Comparison of ENCODE assay signal across 8 mouse cellular contexts in the genomic region with DNA sequence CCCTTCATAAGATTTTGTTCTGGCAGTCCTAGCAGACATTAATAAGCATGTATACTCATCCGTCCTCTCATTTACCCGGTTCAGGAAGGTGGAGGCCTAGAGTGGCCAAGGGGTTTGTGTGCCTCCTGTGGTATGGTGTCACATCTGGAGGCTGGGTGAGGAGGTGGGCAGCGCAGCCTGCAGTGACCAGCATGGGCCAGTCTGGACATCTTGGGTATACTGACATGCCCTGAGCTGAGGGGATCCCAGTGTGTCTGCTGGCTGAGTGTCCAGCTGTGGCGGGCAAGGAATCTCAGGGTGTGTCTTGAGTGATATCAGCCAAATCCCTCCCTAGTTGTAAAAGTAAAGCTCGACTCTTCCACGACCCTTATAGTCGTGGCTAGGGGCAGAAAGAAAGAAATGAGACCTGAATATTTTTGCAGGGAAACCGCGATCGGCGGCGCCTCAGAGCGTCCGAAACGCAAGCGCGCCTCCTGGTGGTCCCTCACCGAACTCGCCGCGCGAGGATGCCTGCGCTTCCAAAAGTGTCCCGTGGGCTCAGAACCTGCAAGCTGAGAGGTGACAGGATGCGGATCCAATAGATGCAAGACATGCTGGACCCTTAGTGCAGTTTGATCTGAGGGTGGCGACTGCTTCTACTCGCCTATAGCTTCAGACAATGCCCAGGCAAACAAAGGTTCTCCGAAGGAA. TPM values are rescaled to one million over a fixed set of nuclear protein-coding genes. Genes with fewer than 3 reads are reported as not detected.
DNase-seq lines count a peak whose midpoint lies in the region; ATAC-seq and TF ChIP-seq lines count a peak whose summit lies in the region.

No protein-coding gene starts in this region.

- no peaks in the 10 kb centered on the region for H3K9me3 ChIP-seq in hindbrain, embryonic 11.5 days (ENCODE audit: control insufficient read depth, low read length)
- H3K9me3 ChIP-seq in limb, embryonic 11.5 days (ENCODE audit: control insufficient read depth, low read length) = no peaks in the 10 kb centered on the region
- H3K9me3 ChIP-seq in midbrain, embryonic 10.5 days (replicated peaks) = no peaks in the 10 kb centered on the region

- WGBS in hindbrain, embryonic 11.5 days = 11% methylated on average over 28 of the region's 28 CpGs
- WGBS in limb, embryonic 11.5 days = 11% methylated on average over 28 of the region's 28 CpGs
- 11% methylated on average over 28 of the region's 28 CpGs for WGBS in midbrain, embryonic 10.5 days
- 15% methylated on average over 28 of the region's 28 CpGs for WGBS in spleen, adult 2 months

- H3K4me2 ChIP-seq in hindbrain, embryonic 11.5 days (replicated peaks; ENCODE audit: low read depth, low read length) = peak overlapping the region; percentile 25
- peak overlapping the region; percentile 22; the same call in 1 of the 2 replicates for H3K4me2 ChIP-seq in limb, embryonic 11.5 days (ENCODE audit: low read depth, severe bottlenecking)

- H3K27me3 ChIP-seq in hindbrain, embryonic 11.5 days (ENCODE audit: control insufficient read depth, insufficient read depth, low read length) = no peaks in the 10 kb centered on the region
- H3K27me3 ChIP-seq in limb, embryonic 11.5 days (ENCODE audit: control insufficient read depth, insufficient read depth, low read length) = no peaks in the 10 kb centered on the region
- H3K27me3 ChIP-seq in midbrain, embryonic 10.5 days (ENCODE audit: low read depth, poor library complexity, severe bottlenecking) = no peaks in the 10 kb centered on the region; the same call in 1 of the 2 replicates
- H3K27me3 ChIP-seq in spleen, adult 2 months (ENCODE audit: control insufficient read depth, insufficient read depth, low read length) = no peaks in the 10 kb centered on the region

- TF ChIP-seq POLR2A in brain, embryonic 14.5 days (IDR thresholded peaks at IDR 0.05; ENCODE audit: borderline replicate concordance, extremely low read depth, insufficient read depth, insufficient read length, poor library complexity, severe bottlenecking) = no peak
- TF ChIP-seq POLR2A in spleen, adult 2 months (IDR thresholded peaks at IDR 0.05; ENCODE audit: low read depth, low read length) = no peak

- peak; percentile 94 for TF ChIP-seq CTCF in brain, embryonic 14.5 days (IDR thresholded peaks at IDR 0.05; ENCODE audit: borderline replicate concordance, extremely low read depth, insufficient read depth, insufficient read length)
- peak; percentile 88 for TF ChIP-seq CTCF in spleen, adult 2 months (IDR thresholded peaks at IDR 0.05; ENCODE audit: extremely low read depth, insufficient read depth, insufficient read length, insufficient replicate concordance)

- no peak overlapping the region for H3K4me3 ChIP-seq in hindbrain, embryonic 11.5 days (ENCODE audit: low read depth, low read length)
- H3K4me3 ChIP-seq in limb, embryonic 11.5 days (ENCODE audit: low read depth, low read length) = no peak overlapping the region
- H3K4me3 ChIP-seq in midbrain, embryonic 10.5 days = peak overlapping the region; percentile 38
- no peak overlapping the region for H3K4me3 ChIP-seq in spleen, adult 2 months (ENCODE audit: extremely low read depth, insufficient read depth, insufficient read length)

- no peak overlapping the region for H3K27ac ChIP-seq in hindbrain, embryonic 11.5 days (ENCODE audit: low read depth, low read length)
- no peak overlapping the region for H3K27ac ChIP-seq in limb, embryonic 11.5 days (replicated peaks; ENCODE audit: low read depth, low read length)
- H3K27ac ChIP-seq in midbrain, embryonic 10.5 days (replicated peaks) = no peak overlapping the region; the same call in 1 of the 2 replicates
- H3K27ac ChIP-seq in spleen, adult 2 months (ENCODE audit: insufficient read depth, low read length) = no peak overlapping the region

- peak; percentile 80 for ATAC-seq in erythroblast, adult 5-6 weeks (replicated peaks; ENCODE audit: low FRiP score, poor library complexity, severe bottlenecking)
- ATAC-seq in hindbrain, embryonic 11.5 days (ENCODE audit: low FRiP score) = peak; percentile 66; the same call in 1 of the 2 replicates
- peak; percentile 60; the same call in 1 of the 2 replicates for ATAC-seq in limb, embryonic 11.5 days (ENCODE audit: insufficient number of reproducible peaks, low FRiP score, low TSS enrichment, low read depth)

- DNase-seq in left cerebral cortex, adult 18-20 months (ENCODE audit: low spot score in 2 of 2) = peak; percentile 70 to 75
- no peak for DNase-seq in left cerebral cortex, adult 11 months (ENCODE audit: low spot score)
- peak; percentile 74 for DNase-seq in brain, embryonic 14.5 days (ENCODE audit: low read depth)
- peak; percentile 90 for DNase-seq in hindbrain, embryonic 11.5 days (ENCODE audit: low spot score)
- peak; percentile 84 for DNase-seq in limb, embryonic 11.5 days (ENCODE audit: low spot score)
- DNase-seq in midbrain, embryonic 10.5 days (ENCODE audit: low spot score) = peak; percentile 79
- DNase-seq in spleen, adult 2 months (ENCODE audit: low read depth in 1 of 2, low spot score in 2 of 2) = peak in 1 of 2 experiments; percentile 45

- H3K4me1 ChIP-seq in hindbrain, embryonic 11.5 days (replicated peaks; ENCODE audit: control insufficient read depth, insufficient read depth, low read length) = 0 out of 2 replicates have a peak, but pooled peaks cover 2% of the 10 kb centered on the region
- H3K4me1 ChIP-seq in limb, embryonic 11.5 days (ENCODE audit: control insufficient read depth, insufficient read depth, low read length) = 0 out of 2 replicates have a peak, but pooled peaks cover 3% of the 10 kb centered on the region
- H3K4me1 ChIP-seq in midbrain, embryonic 10.5 days = peaks cover 12% of the 10 kb centered on the region
- no peaks in the 10 kb centered on the region for H3K4me1 ChIP-seq in spleen, adult 2 months (ENCODE audit: control insufficient read depth, insufficient read depth, insufficient read length)

- no peaks in the 10 kb centered on the region for H3K36me3 ChIP-seq in hindbrain, embryonic 11.5 days (ENCODE audit: control insufficient read depth, insufficient read depth, low read length)
- no peaks in the 10 kb centered on the region for H3K36me3 ChIP-seq in limb, embryonic 11.5 days (ENCODE audit: control insufficient read depth, insufficient read depth, low read length)
- H3K36me3 ChIP-seq in midbrain, embryonic 10.5 days = peaks cover 29% of the 10 kb centered on the region
- H3K36me3 ChIP-seq in spleen, adult 2 months (ENCODE audit: control insufficient read depth, insufficient read depth, low read length) = no peaks in the 10 kb centered on the region

- no peak overlapping the region for H3K9ac ChIP-seq in hindbrain, embryonic 11.5 days (ENCODE audit: low read depth, low read length)
- H3K9ac ChIP-seq in limb, embryonic 11.5 days (ENCODE audit: low read length) = no peak overlapping the region

RNA-seq across cellular contexts. Expression of a gene that starts 8.0 kb away (rescaled TPM):
- total RNA-seq in left cerebral cortex, adult 18-20 months (2021) = 10 to 100 TPM; 27.0 to 27.2 TPM
- polyA plus RNA-seq in brain, embryonic 14.5 days (2012; rRNA removed) = 40.7 and 42.2 TPM in 2 replicates
- total RNA-seq in erythroblast, adult 5-6 weeks (2015; ENCODE audit: low replicate concordance) = 1.2 and 7.5 TPM in 2 replicates
- total RNA-seq in erythroblast, adult 5-6 weeks (2017; ENCODE audit: low replicate concordance) = 8.3 and 16.6 TPM in 2 replicates
- 27.3 and 28.9 TPM in 2 replicates for polyA plus RNA-seq in hindbrain, embryonic 11.5 days (2014; fragmentation: Nextera tagmentation; extraction: Ambion mirVana)
- polyA plus RNA-seq in limb, embryonic 11.5 days (2014; fragmentation: Nextera tagmentation; extraction: Ambion mirVana) = 22.6 and 23.3 TPM in 2 replicates
- polyA plus RNA-seq in midbrain, embryonic 10.5 days (2016; fragmentation: Nextera tagmentation; extraction: Ambion mirVana) = 30.7 and 34.4 TPM in 2 replicates
- 8.4 and 9.3 TPM in 2 replicates for polyA plus RNA-seq in spleen, adult 2 months (2012; rRNA removed)

RNA-seq across cellular contexts. Expression of a gene that starts 10.5 kb away (rescaled TPM):
- not detected for total RNA-seq in left cerebral cortex, adult 18-20 months (2021)
- 24.6 and 28.4 TPM in 2 replicates for polyA plus RNA-seq in brain, embryonic 14.5 days (2012; rRNA removed)
- total RNA-seq in erythroblast, adult 5-6 weeks (2015; ENCODE audit: low replicate concordance) = not detected in 2 replicates
- not detected in 2 replicates for total RNA-seq in erythroblast, adult 5-6 weeks (2017; ENCODE audit: low replicate concordance)
- 60.2 and 68.2 TPM in 2 replicates for polyA plus RNA-seq in hindbrain, embryonic 11.5 days (2014; fragmentation: Nextera tagmentation; extraction: Ambion mirVana)
- polyA plus RNA-seq in limb, embryonic 11.5 days (2014; fragmentation: Nextera tagmentation; extraction: Ambion mirVana) = 0.47 and 0.52 TPM in 2 replicates
- 96.3 and 110 TPM in 2 replicates for polyA plus RNA-seq in midbrain, embryonic 10.5 days (2016; fragmentation: Nextera tagmentation; extraction: Ambion mirVana)
- not detected in 2 replicates for polyA plus RNA-seq in spleen, adult 2 months (2012; rRNA removed)

RNA-seq across cellular contexts. Expression of a gene that starts 32.9 kb away (rescaled TPM):
- total RNA-seq in left cerebral cortex, adult 18-20 months (2021) = 10 to 100 TPM; 42.9 to 57.5 TPM
- 46.2 and 55.4 TPM in 2 replicates for polyA plus RNA-seq in brain, embryonic 14.5 days (2012; rRNA removed)
- total RNA-seq in erythroblast, adult 5-6 weeks (2015; ENCODE audit: low replicate concordance) = 1.2 and 1.5 TPM in 2 replicates
- 0.51 and 2.0 TPM in 2 replicates for total RNA-seq in erythroblast, adult 5-6 weeks (2017; ENCODE audit: low replicate concordance)
- 185 and 200 TPM in 2 replicates for polyA plus RNA-seq in hindbrain, embryonic 11.5 days (2014; fragmentation: Nextera tagmentation; extraction: Ambion mirVana)
- polyA plus RNA-seq in limb, embryonic 11.5 days (2014; fragmentation: Nextera tagmentation; extraction: Ambion mirVana) = 166 and 200 TPM in 2 replicates
- 238 and 258 TPM in 2 replicates for polyA plus RNA-seq in midbrain, embryonic 10.5 days (2016; fragmentation: Nextera tagmentation; extraction: Ambion mirVana)
- polyA plus RNA-seq in spleen, adult 2 months (2012; rRNA removed) = 34.9 and 35.0 TPM in 2 replicates

RNA-seq across cellular contexts. Expression of a gene that starts 59.7 kb away (rescaled TPM):
- total RNA-seq in left cerebral cortex, adult 18-20 months (2021) = not detected
- polyA plus RNA-seq in brain, embryonic 14.5 days (2012; rRNA removed) = not detected in 2 replicates
- total RNA-seq in erythroblast, adult 5-6 weeks (2015; ENCODE audit: low replicate concordance) = 1.7 TPM in 1 of 2 replicates, not detected in the other
- not detected in 2 replicates for total RNA-seq in erythroblast, adult 5-6 weeks (2017; ENCODE audit: low replicate concordance)
- 0.04 TPM in 1 of 2 replicates, not detected in the other for polyA plus RNA-seq in hindbrain, embryonic 11.5 days (2014; fragmentation: Nextera tagmentation; extraction: Ambion mirVana)
- polyA plus RNA-seq in limb, embryonic 11.5 days (2014; fragmentation: Nextera tagmentation; extraction: Ambion mirVana) = 0.17 and 0.78 TPM in 2 replicates
- polyA plus RNA-seq in midbrain, embryonic 10.5 days (2016; fragmentation: Nextera tagmentation; extraction: Ambion mirVana) = 0.07 TPM in 1 of 2 replicates, not detected in the other
- polyA plus RNA-seq in spleen, adult 2 months (2012; rRNA removed) = not detected in 2 replicates

Comparison
In these comparisons a context has a peak if more than half of its experiments do, and no peak if none do; other contexts are left out.
1. RNA of a gene that starts 10.5 kb away (polyA plus RNA-seq): 96.3 to 110 TPM in midbrain, embryonic 10.5 days, 60.2 to 68.2 TPM in hindbrain, embryonic 11.5 days and 24.6 to 28.4 TPM in brain, embryonic 14.5 days; 0.47 to 0.52 TPM in limb, embryonic 11.5 days and not detected in spleen, adult 2 months; every median in the first group is over 10 times any median in the second.
2. Peak in every context shown above with its lines, with median percentiles within 50 percentile points of each other: ATAC-seq.